Mouse (Mus musculus) embryonic fibroblast, embryonic 13.5 days (primary cell): ENCODE measurements at regions not wholly inside any gene's neighbourhood (a gene's known extent, or its start where the extent isn't known, plus 50 kb on each side); places are given as distances from the start of the nearest gene placed in this dataset.
"Not testable (repeated sequence)": the region's sequence is repeated elsewhere in the genome, so short reads cannot be mapped to it uniquely, and the experiment has no call there.

Experiments
- H3K27ac ChIP-seq: 2 replicates; pipeline ENCODE4 v1.5.1; 2012; ENCODE audit warnings: low read length, control low read depth, inconsistent platforms; ENCODE audit not compliant: insufficient read depth
- H3K4me1 ChIP-seq: 2 replicates; pipeline ENCODE4 v1.6.1; 2011; ENCODE audit warnings: low read length; ENCODE audit not compliant: control insufficient read depth, insufficient read depth
- H3K4me3 ChIP-seq: 2 replicates; pipeline ENCODE4 v1.5.1; 2011; ENCODE audit warnings: mild to moderate bottlenecking, control low read depth, low read length; ENCODE audit not compliant: insufficient read depth
- CTCF ChIP-seq: IDR thresholded peaks from 2 replicates; pipeline ENCODE4 v1.5.1; 2011; ENCODE audit warnings: mild to moderate bottlenecking, control low read depth, low read length, moderate library complexity, borderline replicate concordance; ENCODE audit not compliant: insufficient read depth
- POLR2A ChIP-seq: IDR thresholded peaks from 2 replicates; pipeline ENCODE4 v1.6.1; 2011; ENCODE audit warnings: low read depth, mild to moderate bottlenecking, control low read depth, low read length, moderate library complexity

DNA sequence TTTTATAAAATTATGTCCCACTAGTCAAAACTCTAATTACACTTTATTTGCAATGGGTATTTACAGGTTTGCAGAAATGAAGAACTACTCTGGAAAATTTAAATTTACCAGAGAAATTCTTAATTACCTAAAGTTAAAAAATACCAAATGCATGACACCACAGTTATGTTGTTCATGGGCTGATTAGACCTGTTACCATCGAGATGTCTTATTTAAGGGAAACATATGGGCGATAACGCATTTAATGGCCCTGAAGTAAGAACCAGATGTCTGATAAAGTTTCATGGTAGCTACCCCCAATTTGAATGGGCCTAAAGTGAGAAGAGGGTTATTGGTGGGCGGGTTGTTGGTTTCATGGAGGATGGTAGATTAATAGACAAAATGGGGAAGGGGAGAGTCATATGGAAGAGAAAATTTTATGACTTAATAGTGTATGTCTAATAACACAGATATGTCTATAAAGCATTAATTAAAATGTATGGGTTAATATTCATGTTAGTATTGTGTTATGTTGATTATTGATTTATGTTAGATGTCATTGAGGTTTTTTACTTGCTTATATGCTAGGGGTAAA lies 299.0 kb downstream of the Gm8797 start:
- no peak for TF ChIP-seq CTCF
- no peak for TF ChIP-seq POLR2A
- no peak overlapping the region for H3K4me3 ChIP-seq

DNA sequence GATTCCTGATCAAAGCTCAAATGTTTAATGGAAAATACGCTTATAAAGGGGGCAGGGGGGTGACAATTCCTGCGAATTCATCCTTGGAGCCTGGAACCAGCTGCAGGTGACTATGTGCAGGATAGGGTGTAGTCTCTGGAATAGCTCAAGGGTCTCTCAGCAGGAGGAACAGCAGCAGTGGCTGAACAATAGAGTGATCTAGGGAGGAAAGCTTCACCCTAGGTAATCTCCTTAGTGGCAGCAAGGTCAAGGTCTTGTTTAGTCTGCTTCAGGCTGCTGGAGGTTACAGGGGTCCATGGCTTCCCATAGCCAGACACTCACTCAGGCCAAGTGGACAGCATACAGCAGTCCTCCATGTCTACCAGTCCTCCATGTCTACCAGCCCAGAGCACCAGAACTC lies 301.3 kb downstream of the Gm8797 start:
- Histone ChIP-seq H3K27ac (no peak overlapping the region), H3K4me3 (no peak overlapping the region), H3K4me1 (no peaks in the 10 kb centered on the region)
- TF ChIP-seq CTCF (no peak), POLR2A (no peak)

More for the DNA sequence above, 299.0 kb downstream of the Gm8797 start:
- no peaks in the 10 kb centered on the region for H3K4me1 ChIP-seq
- H3K27ac ChIP-seq = no peak overlapping the region

DNA sequence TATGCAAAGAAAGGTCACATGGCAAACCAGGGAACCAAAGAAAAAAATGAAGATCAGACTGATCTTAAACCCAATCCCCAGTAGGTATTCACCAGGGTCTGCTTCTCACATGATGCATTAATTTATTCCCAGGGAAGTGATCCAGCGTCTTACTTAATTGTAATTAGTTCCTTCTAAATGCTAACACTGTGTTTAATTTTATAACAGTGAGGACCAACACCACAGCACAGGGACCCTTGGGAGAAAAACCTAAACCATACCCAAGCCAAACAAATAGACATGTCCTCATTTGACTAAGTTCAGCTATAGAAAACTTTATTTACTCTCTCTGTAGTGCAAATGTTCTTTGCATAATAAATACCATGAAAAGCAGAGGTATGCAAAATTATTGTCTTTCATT lies 333.2 kb downstream of the Gm8797 start:
- Histone ChIP-seq H3K4me3 (no peak overlapping the region), H3K4me1 (no peaks in the 10 kb centered on the region), H3K27ac (no peak overlapping the region)
- no peak for TF ChIP-seq POLR2A
- no peak for TF ChIP-seq CTCF

DNA sequence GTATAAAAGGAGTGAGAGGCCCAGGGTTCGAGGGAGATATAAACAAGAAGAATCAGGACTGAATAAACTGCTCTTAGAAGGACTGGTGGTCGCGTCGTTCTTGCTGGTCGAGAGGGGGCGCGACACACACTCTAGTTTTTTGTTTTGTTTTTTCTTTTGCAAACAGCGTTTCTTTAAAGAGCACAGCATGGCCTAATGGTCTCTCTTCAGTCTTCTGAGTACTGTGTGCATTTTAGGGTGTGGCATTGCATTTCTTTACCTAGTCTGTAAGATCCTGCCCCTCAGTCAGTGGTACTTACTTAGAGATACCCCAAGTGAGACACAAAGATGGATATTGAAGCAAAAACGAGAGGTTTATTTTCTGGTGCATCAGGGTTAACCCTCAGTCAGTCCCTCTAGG lies 336.7 kb downstream of the Gm8797 start:
- no peak for TF ChIP-seq CTCF
- no peak for TF ChIP-seq POLR2A
- Histone ChIP-seq H3K27ac (no peak overlapping the region), H3K4me1 (no peaks in the 10 kb centered on the region), H3K4me3 (no peak overlapping the region)

DNA sequence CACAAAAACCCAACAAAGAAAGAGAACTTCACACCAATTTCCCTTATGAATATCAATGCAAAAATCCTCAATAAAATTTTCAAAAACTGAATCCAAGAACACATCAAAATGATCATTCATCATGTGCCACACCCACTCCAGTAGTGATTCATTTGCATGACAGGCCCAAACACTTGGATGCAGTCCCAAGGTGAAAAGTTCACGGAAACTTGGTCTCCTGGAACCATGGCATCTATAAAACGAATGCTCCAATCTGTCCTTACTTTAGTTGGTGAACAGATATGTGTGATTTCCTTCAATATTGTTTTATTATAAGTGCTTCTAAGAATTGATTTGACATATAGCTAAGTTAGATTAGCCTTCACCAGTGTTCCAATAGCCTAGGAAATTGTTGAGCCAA lies 343.3 kb downstream of the Gm8797 start:
- Histone ChIP-seq H3K4me3 (no peak overlapping the region), H3K27ac (no peak overlapping the region), H3K4me1 (no peaks in the 10 kb centered on the region)
- no peak for TF ChIP-seq CTCF
- no peak for TF ChIP-seq POLR2A

DNA sequence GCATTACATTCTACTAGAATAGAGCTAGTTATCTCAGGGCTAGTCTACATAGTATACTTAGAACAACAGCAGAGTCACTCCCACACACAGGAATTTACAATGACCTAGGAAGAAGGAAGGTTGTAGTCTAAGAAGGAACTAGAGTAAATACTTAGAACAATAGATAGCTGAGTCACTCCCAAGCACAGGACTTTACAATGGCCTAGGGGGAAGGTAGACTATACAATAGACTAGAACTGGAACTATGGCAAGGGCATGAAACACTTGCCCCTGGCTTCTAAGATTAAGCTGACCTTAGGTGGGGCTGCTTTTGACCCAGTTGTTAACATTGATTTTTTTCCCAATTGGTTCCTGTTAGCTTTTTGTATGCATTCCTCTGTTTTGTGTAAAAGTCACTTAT lies 343.8 kb downstream of the Gm8797 start:
- H3K27ac ChIP-seq, H3K4me1 ChIP-seq, H3K4me3 ChIP-seq: not testable (repeated sequence)

DNA sequence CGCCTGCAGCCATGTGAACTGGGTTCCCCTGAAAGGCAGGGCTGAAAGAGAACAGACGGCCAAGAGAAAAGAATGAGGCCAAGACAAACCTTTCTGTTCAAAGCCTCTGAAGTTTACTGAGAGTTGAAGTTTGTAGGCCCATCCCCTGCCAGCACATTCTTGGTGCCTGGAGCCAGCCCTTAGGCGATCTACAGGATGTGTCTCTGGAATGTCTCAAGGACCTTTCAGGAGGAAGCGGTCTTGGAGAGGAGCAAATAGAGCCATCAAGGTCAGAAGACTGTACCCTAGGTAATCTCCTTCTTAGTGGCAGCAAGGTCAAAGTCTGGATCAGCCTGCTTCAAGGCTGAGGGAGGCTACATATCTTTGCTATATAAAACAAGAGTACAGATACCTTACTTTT lies 350.3 kb downstream of the Gm8797 start:
- TF ChIP-seq POLR2A (no peak), CTCF (no peak)
- no peak overlapping the region for H3K27ac ChIP-seq
- H3K4me3 ChIP-seq = no peak overlapping the region
- H3K4me1 ChIP-seq = no peaks in the 10 kb centered on the region

DNA sequence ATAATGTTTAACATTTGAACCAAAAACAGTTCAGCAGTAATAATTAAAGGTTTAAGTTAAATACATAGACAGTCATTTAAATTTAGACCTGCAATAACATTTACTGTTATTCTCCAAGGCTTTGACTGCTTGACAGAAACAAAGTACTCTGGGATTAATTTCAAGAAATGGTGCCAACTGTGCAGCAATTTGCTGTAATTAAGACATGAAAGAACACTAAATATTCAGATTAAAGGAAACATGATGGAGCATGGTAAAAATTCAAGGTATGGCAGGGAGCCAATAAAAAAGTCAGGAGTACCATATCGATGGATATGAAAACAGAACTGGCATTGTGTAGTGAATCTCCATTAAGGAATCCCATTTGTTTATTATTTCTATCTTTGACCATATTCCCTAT lies 352.3 kb downstream of the Gm8797 start:
- Histone ChIP-seq H3K27ac (no peak overlapping the region), H3K4me3 (no peak overlapping the region), H3K4me1 (no peaks in the 10 kb centered on the region)
- no peak for TF ChIP-seq CTCF
- no peak for TF ChIP-seq POLR2A

DNA sequence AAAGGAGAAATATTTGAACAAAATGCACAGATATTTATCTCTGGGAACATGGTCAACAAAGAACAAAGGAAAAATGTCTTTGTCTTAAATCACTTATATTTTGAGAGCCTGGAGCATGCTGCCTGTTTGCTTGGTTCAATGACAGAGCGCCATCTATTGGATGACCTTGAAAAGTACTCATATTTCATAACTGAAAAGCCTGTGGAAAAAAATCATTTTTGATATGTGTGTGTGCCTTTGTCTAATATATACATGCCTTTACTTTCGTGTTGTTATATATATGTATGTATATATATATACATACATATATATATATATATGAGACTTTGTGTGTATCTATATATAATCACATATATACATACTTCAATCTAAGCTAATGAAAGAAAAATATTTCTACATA lies 356.1 kb downstream of the Gm8797 start:
- no peak overlapping the region for H3K4me3 ChIP-seq
- TF ChIP-seq POLR2A (no peak), CTCF (no peak)
- H3K4me1 ChIP-seq = no peaks in the 10 kb centered on the region
- H3K27ac ChIP-seq = no peak overlapping the region

DNA sequence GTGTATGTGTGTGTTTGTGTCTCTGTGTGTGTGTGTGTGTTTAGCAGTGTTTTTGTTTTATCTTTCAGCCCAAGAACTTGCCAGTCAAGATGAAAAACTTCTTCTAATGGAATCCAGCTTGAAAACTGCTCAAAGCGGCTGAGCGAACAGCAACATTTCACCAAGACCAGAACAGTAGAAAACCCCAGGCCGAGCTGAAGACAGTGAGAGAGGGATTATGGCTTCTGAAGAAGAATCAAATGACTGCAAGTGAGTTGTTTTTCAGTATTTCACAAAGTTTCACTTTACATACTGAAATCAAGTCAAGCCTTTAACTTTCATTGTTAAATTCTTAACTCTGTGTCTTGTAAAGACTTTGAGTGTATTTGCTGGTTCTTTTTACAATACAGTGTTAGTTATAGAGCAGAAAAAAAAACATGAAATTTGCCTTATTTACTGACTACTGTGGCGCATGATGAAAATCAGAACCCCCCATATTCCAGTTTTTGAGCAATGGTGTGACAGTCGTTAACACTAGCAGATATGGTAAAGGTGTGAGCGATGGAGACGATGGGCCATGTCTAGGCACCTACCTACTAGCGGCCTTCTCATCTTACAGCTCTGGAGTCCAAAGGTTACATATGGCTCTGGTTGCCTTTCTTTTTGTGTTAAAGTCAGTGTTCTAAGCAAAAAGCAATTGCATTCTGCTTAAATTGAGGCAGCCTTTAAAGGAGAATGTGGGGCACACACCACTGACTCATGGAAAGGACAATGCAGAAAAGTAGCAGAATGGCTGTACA lies 357.0 kb downstream of the Gm8797 start:
- Histone ChIP-seq H3K27ac (peak overlapping the region; percentile 84), H3K4me3 (no peak overlapping the region), H3K4me1 (no peaks in the 10 kb centered on the region)
- TF ChIP-seq CTCF = no peak
- TF ChIP-seq POLR2A = no peak
